Mouse (Mus musculus) cerebellum, adult 11-12 months (tissue): ENCODE data around the gene Pla2g12a.
A peak's percentile ranks its signal among the peaks of the same experiment; 100 is the strongest.

ENCODE experiments used
- DNase-seq: peaks from one replicate; pipeline ENCODE4 v3.0.0; 2022

Pla2g12a gene

GRCm38 (mm10) chr3:129901271-129901809, 22.9 kb downstream of the Pla2g12a start, which contains the start of gene Casp6:
Casp6 (plus strand) TSS chr3:129901425.
- DNase-seq = peak; percentile 11

GRCm38 (mm10) chr3:129903369-129903768, 25.0 kb downstream of the Pla2g12a start:
- DNase-seq = no peak

GRCm38 (mm10) chr3:129903866-129904265, 25.5 kb downstream of the Pla2g12a start:
- DNase-seq = no peak

- DNase-seq = no peak
Measured at GRCm38 (mm10) chr3:129904381-129905132, 26.2 kb downstream of the Pla2g12a start.

GRCm38 (mm10) chr3:129912025-129912424, 33.6 kb downstream of the Pla2g12a start:
- DNase-seq = no peak

- no peak for DNase-seq
Measured at GRCm38 (mm10) chr3:129913241-129913640, 34.8 kb downstream of the Pla2g12a start.

GRCm38 (mm10) chr3:129917424-129917823, 39.0 kb downstream of the Pla2g12a start:
- DNase-seq = no peak

- DNase-seq = peak; percentile 19
Measured at GRCm38 (mm10) chr3:129918434-129918833, 40.0 kb downstream of the Pla2g12a start.

GRCm38 (mm10) chr3:129923581-129923980, 45.2 kb downstream of the Pla2g12a start:
- DNase-seq = no peak

- DNase-seq = no peak
Measured at GRCm38 (mm10) chr3:129925861-129926260, 47.5 kb downstream of the Pla2g12a start.

GRCm38 (mm10) chr3:129930213-129930778, 51.9 kb downstream of the Pla2g12a start:
- no peak for DNase-seq

GRCm38 (mm10) chr3:129932443-129932842, 54.0 kb downstream of the Pla2g12a start:
- no peak for DNase-seq

GRCm38 (mm10) chr3:129936561-129936960, 58.2 kb downstream of the Pla2g12a start:
- no peak for DNase-seq

GRCm38 (mm10) chr3:129937848-129938247, 59.4 kb downstream of the Pla2g12a start:
- no peak for DNase-seq

- no peak for DNase-seq
Measured at GRCm38 (mm10) chr3:129939058-129939457, 60.7 kb downstream of the Pla2g12a start.

GRCm38 (mm10) chr3:129940780-129941179, 62.4 kb downstream of the Pla2g12a start:
- DNase-seq = no peak

- DNase-seq = no peak
Measured at GRCm38 (mm10) chr3:129941291-129941690, 62.9 kb downstream of the Pla2g12a start.

GRCm38 (mm10) chr3:129943813-129944212, 65.4 kb downstream of the Pla2g12a start:
- no peak for DNase-seq
